Mouse (Mus musculus) heart, embryonic 12.5 days (tissue): ENCODE results near the gene Prkar1a. TPM values are rescaled to one million over a fixed set of nuclear protein-coding genes. Genes with fewer than 3 reads are reported as not detected.
A peak's percentile ranks its signal among the peaks of the same experiment; 100 is the strongest.

Experiments used
- ATAC-seq: fragments of 200-750 bp; cut with Nextera tagmentation; 2 replicates; pipeline ENCODE4 v1.8.0; 2017; ENCODE audit warnings: moderate TSS enrichment, moderate library complexity; ENCODE audit not compliant: insufficient number of reproducible peaks, low FRiP score
- H3K27ac ChIP-seq: fragments of 300-500 bp; sonication (generic); 2 replicates; pipeline ENCODE4 v1.5.1; 2016; ENCODE audit warnings: mild to moderate bottlenecking, moderate library complexity; ENCODE audit not compliant: poor library complexity, severe bottlenecking
- H3K27me3 ChIP-seq: fragments of 300-500 bp; sonication (generic); replicated peaks from 2 replicates; pipeline ENCODE4 v1.6.1; 2016; ENCODE audit warnings: mild to moderate bottlenecking, moderate library complexity
- H3K36me3 ChIP-seq: fragments of 300-500 bp; sonication (generic); 2 replicates; pipeline ENCODE4 v1.6.1; 2016; ENCODE audit warnings: mild to moderate bottlenecking, moderate library complexity
- H3K4me1 ChIP-seq: fragments of 300-500 bp; sonication (generic); replicated peaks from 2 replicates; pipeline ENCODE4 v1.6.1; 2016; ENCODE audit warnings: mild to moderate bottlenecking
- H3K4me2 ChIP-seq: fragments of 300-500 bp; sonication (generic); 2 replicates; pipeline ENCODE4 v1.6.1; 2016; ENCODE audit warnings: mild to moderate bottlenecking, moderate library complexity
- H3K4me3 ChIP-seq: fragments of 300-500 bp; sonication (generic); 2 replicates; pipeline ENCODE4 v1.5.1; 2016; ENCODE audit warnings: mild to moderate bottlenecking
- H3K9ac ChIP-seq: fragments of 300-500 bp; sonication (generic); 2 replicates; pipeline ENCODE4 v1.6.1; 2016; ENCODE audit warnings: mild to moderate bottlenecking, moderate library complexity
- H3K9me3 ChIP-seq: fragments of 300-500 bp; sonication (generic); replicated peaks from 2 replicates; pipeline ENCODE4 v1.6.1; 2016; ENCODE audit warnings: mild to moderate bottlenecking, moderate library complexity
- WGBS: fragments of 180-500 bp; shearing (Covaris S2); methylation state at CpG from one replicate; pipeline ENCODE4 v1.1.7; 2016; 5-methylcytosine and 5-hydroxymethylcytosine counted together
- polyA plus RNA-seq: library from polyadenylated mRNA; unstranded; fragments of >200 nt; fragmentation: Nextera tagmentation; extraction: Ambion mirVana; gene quantifications from 2 replicates; pipeline ENCODE4 v1.2.1, GENCODE M21; 2016

Prkar1a gene
- polyA plus RNA-seq: 507 and 511 TPM in 2 replicates

DNA sequence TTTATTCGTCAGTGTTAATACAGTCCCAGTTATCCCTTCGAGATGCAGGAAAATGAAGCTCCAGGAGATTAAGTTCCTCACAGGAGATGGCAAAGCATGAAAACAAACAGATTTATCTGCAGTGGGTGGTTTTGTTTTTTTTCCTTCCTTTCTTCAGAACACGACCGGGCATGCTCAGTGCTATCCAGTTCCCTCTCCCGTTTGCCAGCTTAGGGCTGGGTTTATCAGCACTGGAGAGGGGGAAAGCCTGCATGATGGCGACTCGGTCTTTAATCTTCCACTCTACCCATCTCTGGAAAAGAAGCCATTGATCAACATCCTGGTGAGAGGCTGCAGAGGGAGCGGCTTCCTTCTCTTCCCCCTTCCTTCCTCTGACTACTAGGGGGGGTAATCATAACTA, at the start of gene Prkar1a:
Gene Prkar1a, plus strand, starts transcription at position 200 of the 400 bp plus-strand sequence.
- ATAC-seq: no peak
- Histone ChIP-seq H3K9me3 (no peaks in the 10 kb centered on the region), H3K9ac (peak within 1 kb of the TSS; percentile 100), H3K4me3 (peak within 1 kb of the TSS; percentile 100), H3K27me3 (no peaks in the 10 kb centered on the region), H3K4me2 (peak within 1 kb of the TSS; percentile 91), H3K4me1 (peaks cover 36% of the 10 kb centered on the region), H3K36me3 (peaks cover 9% of the 10 kb centered on the region), H3K27ac (peak within 1 kb of the TSS; percentile 100)
- WGBS: 10% methylated on average over 8 of the region's 8 CpGs

DNA sequence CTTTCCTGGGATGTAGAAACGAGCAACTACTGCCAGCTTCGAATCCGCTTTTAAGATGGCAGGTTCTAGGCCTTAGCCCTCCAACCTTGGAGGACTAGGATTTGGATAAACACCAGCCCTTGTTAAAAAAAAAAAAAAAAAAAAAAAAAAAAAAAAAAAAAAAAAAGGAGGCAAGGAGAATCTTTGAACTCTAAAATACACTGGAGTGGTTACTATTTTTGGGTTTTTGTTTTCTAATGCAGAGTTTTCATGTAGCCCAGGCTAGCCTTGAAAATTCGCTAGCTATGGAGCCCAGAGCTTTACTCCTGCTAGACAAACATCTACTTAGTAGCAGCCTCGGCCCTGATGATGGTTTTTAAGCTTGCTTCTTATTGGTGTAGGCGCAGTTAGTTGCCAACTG, 41.6 kb upstream of the Prkar1a start:
- H3K36me3 ChIP-seq: peaks cover 27% of the 10 kb centered on the region
- no peak overlapping the region for H3K27ac ChIP-seq
- H3K9me3 ChIP-seq: no peaks in the 10 kb centered on the region
- H3K9ac ChIP-seq: no peak overlapping the region
- H3K27me3 ChIP-seq: no peaks in the 10 kb centered on the region
- H3K4me2 ChIP-seq: no peak overlapping the region
- no peak for ATAC-seq
- peaks cover 21% of the 10 kb centered on the region for H3K4me1 ChIP-seq
- WGBS: 85% methylated on average over 6 of the region's 6 CpGs
- H3K4me3 ChIP-seq: no peak overlapping the region

DNA sequence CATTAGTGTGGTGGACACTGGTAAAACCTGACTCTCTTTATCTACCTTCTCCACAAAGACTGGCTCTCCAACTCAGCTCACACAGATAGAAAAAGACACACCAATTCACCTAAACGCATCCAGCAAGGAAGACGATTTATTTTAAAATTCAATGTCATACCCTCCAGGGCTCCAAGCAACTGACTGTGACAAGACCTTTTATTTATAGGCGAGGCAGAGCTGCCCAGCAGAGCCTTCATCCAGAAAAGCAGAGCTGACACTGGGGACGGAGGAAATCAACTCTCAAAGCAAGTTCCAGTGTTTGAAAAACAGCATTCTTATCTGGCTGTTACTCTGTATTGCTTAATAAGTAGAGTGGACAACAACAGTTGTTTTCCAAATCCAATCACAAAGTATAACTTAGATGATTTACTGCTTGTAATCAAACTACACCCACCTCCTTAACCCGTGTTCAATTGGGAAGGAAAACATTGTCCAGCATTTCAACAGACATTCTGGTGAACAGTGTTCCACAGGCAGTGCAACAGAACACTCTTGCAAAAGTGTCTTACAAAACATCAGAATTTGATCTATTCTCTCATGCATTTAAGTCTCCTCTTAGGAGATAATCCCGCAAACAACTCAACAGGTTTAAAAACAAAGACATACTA, 40.1 kb upstream of the Prkar1a start:
- H3K4me3 ChIP-seq: no peak overlapping the region
- H3K27ac ChIP-seq: no peak overlapping the region
- 62% methylated on average over 6 of the region's 6 CpGs for WGBS
- no peaks in the 10 kb centered on the region for H3K9me3 ChIP-seq
- no peak for ATAC-seq
- H3K4me2 ChIP-seq: peak overlapping the region; percentile 74; the same call in 1 of the 2 replicates
- H3K9ac ChIP-seq: no peak overlapping the region
- H3K36me3 ChIP-seq: peaks cover 13% of the 10 kb centered on the region
- H3K27me3 ChIP-seq: no peaks in the 10 kb centered on the region
- H3K4me1 ChIP-seq: peaks cover 21% of the 10 kb centered on the region

DNA sequence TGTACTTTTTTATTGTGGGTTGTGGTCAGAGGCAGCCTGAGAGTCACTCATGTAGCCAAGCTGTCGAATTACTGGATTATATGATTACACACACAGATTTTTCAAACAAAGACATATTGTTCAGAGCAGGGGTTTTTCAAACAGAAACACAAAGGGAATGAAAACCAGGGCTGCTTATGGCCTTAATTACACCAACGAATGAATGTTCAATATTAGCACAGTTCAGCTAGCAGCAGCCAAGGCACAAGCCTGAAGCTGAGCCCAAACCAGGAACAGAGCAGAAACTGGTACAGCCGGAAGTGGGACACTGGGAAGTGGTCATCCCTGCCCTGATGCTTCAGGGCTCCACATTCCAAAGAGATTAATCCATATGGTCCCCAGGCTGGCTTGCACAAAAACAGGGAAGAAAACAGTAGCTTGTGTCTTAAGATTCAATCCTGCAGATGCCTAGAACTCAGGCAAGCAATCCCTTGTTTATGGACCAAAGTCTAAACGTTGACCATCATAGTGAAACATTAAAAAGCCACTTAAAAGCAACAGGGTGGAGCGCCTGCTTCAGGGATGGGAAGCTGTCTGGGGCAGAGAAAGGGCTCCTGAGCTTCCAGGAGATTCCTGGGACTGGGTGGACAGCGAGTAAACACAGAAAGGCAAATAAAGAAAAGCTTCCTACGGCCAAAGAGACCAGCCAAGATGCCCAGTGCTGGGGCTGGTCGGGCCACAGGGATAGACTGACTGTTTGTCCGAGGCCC, 39.0 kb upstream of the Prkar1a start:
- no peaks in the 10 kb centered on the region for H3K27me3 ChIP-seq
- H3K4me2 ChIP-seq: peak overlapping the region; percentile 74
- peak overlapping the region; percentile 87; the same call in 1 of the 2 replicates for H3K27ac ChIP-seq
- H3K9me3 ChIP-seq: no peaks in the 10 kb centered on the region
- H3K36me3 ChIP-seq: peaks cover 6% of the 10 kb centered on the region; the same call in 1 of the 2 replicates
- ATAC-seq: no peak
- peak overlapping the region; percentile 83 for H3K9ac ChIP-seq
- H3K4me3 ChIP-seq: peak overlapping the region; percentile 75
- peaks cover 21% of the 10 kb centered on the region for H3K4me1 ChIP-seq
- WGBS: 19% methylated on average over 9 of the region's 9 CpGs

DNA sequence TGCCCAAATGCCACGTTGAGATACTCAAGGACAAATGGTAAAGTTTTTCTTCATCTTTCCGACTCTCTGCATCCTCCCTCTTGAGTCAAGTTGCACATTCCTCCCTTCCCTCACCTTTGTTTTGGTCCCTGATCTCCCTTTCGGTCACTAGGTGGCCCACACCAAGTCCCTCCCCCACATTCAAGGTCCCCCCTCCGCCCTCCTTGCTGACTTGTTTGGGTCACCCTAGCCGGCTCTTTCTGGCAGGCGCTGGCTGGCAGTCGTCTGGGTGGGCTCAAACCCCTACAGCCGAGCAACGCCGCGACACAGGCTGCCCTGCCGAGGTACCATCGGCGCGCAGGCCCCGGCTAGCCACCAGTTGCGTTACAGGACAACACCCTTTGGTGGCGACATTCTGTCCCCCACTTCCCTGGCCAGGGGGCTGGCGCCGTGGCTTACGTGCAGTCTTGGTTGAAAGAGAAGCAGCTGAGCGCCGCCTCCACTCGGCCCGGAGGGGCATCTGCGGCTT, 38.4 kb upstream of the Prkar1a start:
- Histone ChIP-seq H3K9ac (peak overlapping the region; percentile 83), H3K27me3 (no peaks in the 10 kb centered on the region), H3K4me2 (peak overlapping the region; percentile 74), H3K4me3 (peak overlapping the region; percentile 75), H3K36me3 (no peaks in the 10 kb centered on the region), H3K4me1 (peaks cover 21% of the 10 kb centered on the region), H3K27ac (peak overlapping the region; percentile 87), H3K9me3 (no peaks in the 10 kb centered on the region)
- WGBS: under 1% methylated on average over 26 of the region's 26 CpGs
- peak; percentile 4; the same call in 1 of the 2 replicates for ATAC-seq

DNA sequence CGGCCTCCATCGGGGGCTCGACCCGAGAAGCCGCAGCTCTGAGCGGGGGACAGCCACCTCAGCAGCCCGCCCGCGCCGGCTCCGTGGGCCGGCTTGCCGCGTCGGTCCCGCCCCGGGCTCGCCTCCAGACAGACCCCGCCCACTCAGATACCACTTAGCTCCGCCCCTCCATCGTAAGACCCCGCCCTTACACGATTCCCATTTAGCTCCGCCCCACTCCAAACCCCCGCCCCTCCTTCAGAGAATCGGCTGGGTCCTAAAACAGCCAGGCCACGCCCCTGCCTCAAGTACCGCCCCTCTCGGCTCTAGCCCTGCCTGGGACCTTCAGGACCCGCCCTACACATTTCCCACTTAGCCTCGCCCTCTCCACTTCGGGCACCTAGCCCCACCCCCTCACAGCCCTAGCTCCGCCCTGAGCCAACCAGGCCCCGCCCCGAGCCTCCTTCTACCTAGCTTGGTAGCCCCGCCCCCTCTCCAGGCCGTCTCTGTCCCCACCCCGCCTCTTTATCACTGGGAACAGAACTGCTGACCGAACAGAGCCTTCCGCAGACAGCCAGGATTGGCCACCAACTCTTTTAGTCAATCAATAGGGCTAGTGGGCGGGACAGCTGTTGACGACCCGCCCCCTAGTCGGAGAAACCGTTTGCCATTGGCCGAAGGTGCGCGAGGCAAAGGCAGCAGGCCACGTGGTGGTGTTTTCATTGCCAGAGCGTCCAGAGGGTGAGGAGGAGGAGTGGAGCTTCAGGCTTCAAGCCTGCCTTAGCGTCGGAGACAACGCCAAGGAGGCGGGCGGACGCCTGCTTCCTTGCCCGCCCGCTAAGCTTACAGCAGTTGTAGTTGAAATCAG, 37.7 kb upstream of the Prkar1a start, which contains the start of gene Wipi1:
Gene Wipi1, minus strand, starts transcription at position 665 of the 847 bp plus-strand sequence.
- Histone ChIP-seq H3K4me3 (peak within 1 kb of the TSS; percentile 75), H3K27me3 (no peaks in the 10 kb centered on the region), H3K4me1 (peaks cover 24% of the 10 kb centered on the region), H3K9me3 (no peaks in the 10 kb centered on the region), H3K9ac (peak within 1 kb of the TSS; percentile 83), H3K36me3 (no peaks in the 10 kb centered on the region), H3K27ac (peak within 1 kb of the TSS; percentile 87), H3K4me2 (peak within 1 kb of the TSS; percentile 74)
- under 1% methylated on average over 58 of the region's 58 CpGs for WGBS
- ATAC-seq: peak; percentile 97

DNA sequence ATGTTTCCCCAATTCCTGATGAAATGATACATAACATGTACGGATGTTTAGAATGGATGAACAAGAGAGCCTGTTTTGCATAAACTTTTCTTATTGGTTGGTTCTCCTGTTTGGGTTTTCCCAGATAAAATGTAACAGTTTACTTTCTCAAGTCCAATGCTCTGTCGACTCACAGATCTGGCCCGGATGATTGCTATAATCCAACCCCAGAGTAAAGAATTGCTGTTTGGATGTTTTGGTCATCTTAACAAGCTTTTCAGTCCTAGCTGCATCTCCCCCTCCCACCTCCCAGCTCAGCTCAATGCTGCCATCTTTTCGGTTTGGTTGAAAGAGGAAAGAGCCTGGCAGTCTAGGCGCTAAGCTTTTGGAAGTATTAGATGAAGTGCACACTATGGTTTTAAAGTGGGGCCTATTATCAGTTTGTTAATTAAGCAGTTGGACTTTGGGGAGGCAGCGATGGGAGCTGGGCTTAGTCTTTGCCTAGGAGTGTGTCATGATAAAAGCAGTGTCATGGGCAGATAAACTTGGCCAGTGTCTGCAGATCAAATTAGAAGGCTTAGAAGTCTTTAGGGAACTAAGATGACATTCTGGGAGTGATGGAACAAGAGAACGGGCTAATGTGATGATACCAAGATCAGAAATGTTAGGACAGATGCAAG, 36.2 kb upstream of the Prkar1a start:
- Histone ChIP-seq H3K4me3 (no peak overlapping the region), H3K27me3 (no peaks in the 10 kb centered on the region), H3K9ac (no peak overlapping the region), H3K4me2 (no peak overlapping the region), H3K9me3 (no peaks in the 10 kb centered on the region), H3K36me3 (no peaks in the 10 kb centered on the region), H3K4me1 (peaks cover 33% of the 10 kb centered on the region), H3K27ac (no peak overlapping the region)
- 53% methylated on average over 7 of the region's 7 CpGs for WGBS
- no peak for ATAC-seq

DNA sequence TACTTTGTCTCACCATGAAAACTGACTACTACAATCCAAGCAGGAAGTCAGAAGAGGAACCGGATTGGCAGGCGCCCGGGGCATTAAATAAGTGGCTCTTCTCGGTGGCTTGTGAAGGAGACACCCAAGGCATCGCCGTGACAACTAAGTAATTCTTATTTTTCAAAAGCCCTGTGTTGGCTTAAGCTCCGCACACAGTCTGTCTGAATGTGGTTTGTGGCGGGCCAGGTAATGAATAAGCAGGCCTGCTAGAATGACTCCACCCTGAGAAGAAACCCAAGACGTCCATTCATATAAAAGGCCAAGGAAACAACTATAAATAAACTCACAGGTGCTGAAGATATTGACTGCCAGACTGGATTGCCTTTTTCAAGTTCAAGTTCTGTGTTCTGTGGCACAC, 33.9 kb upstream of the Prkar1a start:
- Histone ChIP-seq H3K36me3 (no peaks in the 10 kb centered on the region), H3K27ac (no peak overlapping the region), H3K4me1 (peaks cover 18% of the 10 kb centered on the region), H3K4me2 (no peak overlapping the region), H3K4me3 (no peak overlapping the region), H3K9ac (no peak overlapping the region), H3K9me3 (no peaks in the 10 kb centered on the region), H3K27me3 (no peaks in the 10 kb centered on the region)
- 80% methylated on average over 9 of the region's 9 CpGs for WGBS
- ATAC-seq: no peak

DNA sequence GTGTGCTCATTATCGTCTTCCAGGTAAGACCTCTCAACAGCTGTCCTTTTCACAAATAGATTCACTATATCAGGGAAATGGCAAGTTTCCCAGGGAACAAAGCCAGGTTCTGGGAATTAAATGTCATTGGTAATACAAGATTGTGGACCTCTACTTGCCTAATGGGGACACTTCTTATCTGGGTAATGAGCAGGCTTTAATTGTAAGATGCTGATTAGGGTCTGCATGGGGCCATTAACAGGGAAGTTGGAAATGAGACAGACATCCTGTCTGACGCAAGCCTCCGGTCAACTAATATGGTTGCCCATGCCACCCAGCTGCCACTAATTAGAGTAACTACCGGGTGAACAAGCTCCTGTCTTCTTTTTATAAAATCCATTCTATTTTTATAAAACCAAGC, 32.9 kb upstream of the Prkar1a start:
- 56% methylated on average over 4 of the region's 4 CpGs for WGBS
- Histone ChIP-seq H3K36me3 (no peaks in the 10 kb centered on the region), H3K4me3 (no peak overlapping the region), H3K27ac (0 out of 2 replicates have a peak overlapping the region, but pooled peaks have one; percentile 8), H3K4me1 (peaks cover 18% of the 10 kb centered on the region), H3K9ac (no peak overlapping the region), H3K9me3 (no peaks in the 10 kb centered on the region), H3K4me2 (no peak overlapping the region), H3K27me3 (no peaks in the 10 kb centered on the region)
- no peak for ATAC-seq

DNA sequence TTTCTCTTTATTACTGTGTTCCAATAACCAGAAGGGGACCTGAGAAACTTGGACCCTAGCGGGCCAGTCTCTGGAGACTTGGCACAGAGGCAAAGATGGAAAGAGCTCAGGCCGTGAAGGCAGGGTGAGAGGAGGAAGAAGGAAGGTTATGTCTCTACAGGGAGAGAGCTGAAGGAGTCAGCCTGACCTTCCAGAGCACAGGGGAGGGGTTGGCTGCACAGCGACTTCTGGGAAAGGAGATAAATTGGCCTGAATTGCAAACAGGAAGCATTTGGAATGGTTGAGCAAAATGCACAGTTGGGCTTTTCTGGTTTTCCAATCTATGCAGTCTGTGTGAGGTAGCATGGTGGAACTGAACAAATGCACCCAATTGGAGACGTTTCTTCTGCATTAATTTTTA, 32.4 kb upstream of the Prkar1a start:
- H3K36me3 ChIP-seq: no peaks in the 10 kb centered on the region
- H3K27ac ChIP-seq: 0 out of 2 replicates have a peak overlapping the region, but pooled peaks have one; percentile 8
- peaks cover 22% of the 10 kb centered on the region for H3K4me1 ChIP-seq
- no peak overlapping the region for H3K4me3 ChIP-seq
- no peak overlapping the region for H3K4me2 ChIP-seq
- H3K27me3 ChIP-seq: no peaks in the 10 kb centered on the region
- no peak for ATAC-seq
- WGBS: 49% methylated on average over 4 of the region's 4 CpGs
- H3K9ac ChIP-seq: no peak overlapping the region
- no peaks in the 10 kb centered on the region for H3K9me3 ChIP-seq
